Mouse (Mus musculus) liver, embryonic 14.5 days (tissue): ENCODE results near the gene Esam.

ENCODE experiments used
- CTCF ChIP-seq: IDR thresholded peaks from 2 replicates; pipeline ENCODE4 v1.5.1; 2016; ENCODE audit warnings: antibody characterized with exemption, low read depth, control low read depth
- EP300 ChIP-seq: IDR thresholded peaks from 2 replicates; pipeline ENCODE4 v1.6.1; 2016; ENCODE audit warnings: antibody characterized with exemption, low read depth

DNA sequence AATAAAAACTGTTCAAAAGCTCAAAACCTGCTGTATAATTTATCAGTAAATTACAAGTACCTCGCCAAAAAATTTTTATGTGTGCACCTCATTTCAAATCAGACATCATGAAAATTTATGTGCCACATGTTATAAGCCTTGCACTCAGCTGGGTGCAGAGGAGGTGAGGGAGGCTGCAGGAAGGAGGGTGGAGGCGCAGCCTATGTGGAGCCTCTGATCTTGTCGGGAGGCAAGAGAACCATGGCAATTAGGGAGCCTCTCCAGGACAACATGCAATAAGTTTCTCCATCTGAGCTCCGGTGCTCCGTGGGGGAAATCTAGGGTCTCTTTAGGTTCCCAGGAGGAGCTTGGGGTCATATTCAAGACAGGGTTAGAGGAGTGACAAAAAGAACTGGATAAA is 39.6 kb downstream of the Esam start:
- no peak for TF ChIP-seq CTCF
- TF ChIP-seq EP300 = no peak
